Mouse (Mus musculus) layer of hippocampus, postnatal 14 days (tissue): ENCODE measurements around the gene Phf21b. TPM values are rescaled to one million over a fixed set of nuclear protein-coding genes. Genes with fewer than 3 reads are reported as not detected.
A peak's percentile ranks its signal among the peaks of the same experiment; 100 is the strongest.
"Not testable (repeated sequence)": the region's sequence is repeated elsewhere in the genome, so short reads cannot be mapped to it uniquely, and the experiment has no call there.

Experiments
- DNase-seq, 2 experiments: peaks; one replicate each; pipeline ENCODE4 v3.0.0; 2021 to 2022; ENCODE audit warnings: low spot score in 2 of 2, mixed read lengths in 1 of 2
- long read RNA-seq, 2 experiments: library from polyadenylated mRNA; stranded (forward); transcript quantifications; one replicate each; pipeline ENCODE4 v2.0.0; 2021
- total RNA-seq, 2 experiments: library from RNA; stranded (reverse); gene quantifications; 2 replicates each; pipeline ENCODE4 v1.2.3; 2021

Gene Phf21b
- total RNA-seq = 10 to 100 TPM; 13.0 to 13.2 TPM
- long read RNA-seq, experiment 1, partial matches to known transcripts = 3 of 6 reads
- long read RNA-seq, experiment 1, other reads (novel, unspliced or antisense) = 2 of 6 reads
- long read RNA-seq, experiment 2, partial matches to known transcripts = 0 of 2 reads
- long read RNA-seq, experiment 2, other reads (novel, unspliced or antisense) = 1 of 2 reads

DNA sequence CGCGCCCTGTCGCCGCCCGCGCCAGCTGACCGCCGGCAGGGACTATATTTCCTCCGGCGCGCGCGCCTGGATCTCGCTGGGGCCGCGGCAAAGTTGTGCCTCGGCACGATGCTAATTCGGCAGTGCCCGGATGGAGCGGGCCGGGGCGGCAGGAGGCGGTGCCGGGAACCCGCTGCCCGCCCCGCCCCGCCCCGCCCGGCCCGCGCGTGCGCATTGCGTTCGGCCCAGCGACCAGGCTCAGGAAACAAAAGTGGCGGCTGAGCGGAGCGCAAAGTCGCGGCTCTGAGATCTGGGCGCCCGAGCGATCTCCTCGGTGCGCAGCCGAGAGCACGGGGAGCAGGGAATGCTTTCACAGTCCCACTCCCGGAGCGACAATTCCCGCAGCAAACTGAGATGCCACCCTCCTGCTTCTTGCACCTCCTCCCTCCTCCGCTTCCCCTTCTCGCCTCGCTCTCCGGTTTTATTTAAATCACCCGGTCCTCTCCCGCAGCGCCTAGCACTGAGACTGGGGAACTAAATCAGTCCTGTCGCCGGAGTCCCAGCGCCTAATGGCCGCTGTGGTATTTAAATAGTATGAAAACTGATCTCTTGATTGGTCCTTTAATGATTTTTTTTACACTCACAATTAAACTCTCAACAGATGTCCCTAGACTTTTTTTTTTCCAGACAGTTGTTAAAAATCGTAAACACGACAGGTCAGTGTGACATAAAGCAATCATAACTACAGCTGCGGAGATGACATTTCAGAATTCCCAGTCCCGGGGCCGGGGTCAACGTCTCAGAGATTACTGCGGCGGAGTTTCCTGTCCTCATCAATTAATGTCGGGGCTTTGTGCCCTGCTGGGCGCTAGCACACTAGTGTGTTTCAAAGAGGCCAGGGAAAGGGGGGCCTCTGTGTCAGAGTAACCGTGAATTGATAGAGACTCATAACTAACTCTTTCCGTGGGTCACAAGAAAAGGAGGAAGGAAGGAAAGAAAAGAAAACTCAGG is at the start of gene Phf21b:
Gene Phf21b, minus strand, starts transcription at position 44 of the 990 bp plus-strand sequence.
- peak; percentile 83 to 84 for DNase-seq

DNA sequence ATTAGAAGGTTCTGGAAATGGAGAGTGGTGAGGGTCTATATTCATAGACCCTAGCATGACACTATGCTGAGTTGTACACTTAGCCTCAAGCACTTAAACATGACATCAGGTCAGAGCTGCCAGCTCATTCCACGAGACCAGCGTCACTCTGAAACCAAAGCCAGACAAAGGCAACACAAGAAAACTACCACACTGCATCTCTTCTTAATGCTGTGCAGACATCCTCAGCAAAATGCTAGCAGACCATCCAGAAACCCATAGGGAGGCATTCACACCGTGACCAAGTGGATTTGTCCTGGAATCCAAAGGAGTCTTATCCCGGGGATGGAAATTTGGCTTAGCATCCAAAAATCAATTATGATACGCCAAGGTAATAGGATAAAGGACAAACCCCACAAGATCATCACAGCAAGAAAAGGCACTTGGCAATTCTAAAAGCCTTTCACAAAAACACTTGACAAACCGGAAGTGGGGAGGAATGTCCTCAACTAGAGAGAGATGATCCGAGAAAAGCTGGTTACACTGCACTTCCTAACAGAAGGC is 48.1 kb upstream of the Phf21b start:
- DNase-seq = no peak

DNA sequence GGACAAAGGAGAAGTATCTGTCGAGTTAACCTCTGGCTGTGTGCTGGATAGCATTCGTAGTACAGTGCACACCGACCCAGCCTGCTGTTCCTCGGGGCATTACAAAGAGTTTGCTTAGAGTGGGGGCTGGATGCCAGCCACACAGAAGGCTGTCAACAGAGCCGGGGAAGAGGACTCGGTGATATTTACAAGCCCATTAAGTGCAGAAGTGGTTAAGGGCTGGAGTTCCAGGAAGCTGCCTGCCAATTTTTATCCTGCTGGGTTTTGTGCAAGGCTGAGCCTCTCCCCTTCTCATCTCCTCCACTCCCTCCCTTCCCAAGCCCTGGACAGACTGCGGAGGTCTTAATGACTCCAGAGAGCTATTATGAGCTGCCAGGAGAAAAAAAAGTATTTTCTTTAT is 42.2 kb upstream of the Phf21b start:
- DNase-seq = peak in 1 of 2 experiments; percentile 26

DNA sequence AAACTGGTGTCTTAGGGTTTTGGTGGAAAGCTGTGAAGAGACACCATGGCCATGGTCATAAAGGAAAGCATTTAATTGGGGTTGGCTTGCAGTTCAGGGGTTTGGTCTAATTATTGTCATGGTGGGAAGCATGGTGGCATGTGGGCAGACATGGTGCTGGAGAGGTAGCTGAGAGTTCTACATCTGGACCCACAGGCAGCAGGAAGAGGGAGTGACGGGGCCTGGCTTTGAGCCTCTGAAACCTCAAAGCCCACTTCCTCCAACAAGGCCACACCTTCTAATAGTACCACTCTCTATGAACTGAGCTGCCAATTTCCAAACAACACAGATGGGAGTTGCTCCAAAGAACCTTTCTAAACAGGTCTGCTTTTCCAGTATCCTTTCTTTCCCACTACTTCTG is 40.8 kb upstream of the Phf21b start:
- no peak for DNase-seq

DNA sequence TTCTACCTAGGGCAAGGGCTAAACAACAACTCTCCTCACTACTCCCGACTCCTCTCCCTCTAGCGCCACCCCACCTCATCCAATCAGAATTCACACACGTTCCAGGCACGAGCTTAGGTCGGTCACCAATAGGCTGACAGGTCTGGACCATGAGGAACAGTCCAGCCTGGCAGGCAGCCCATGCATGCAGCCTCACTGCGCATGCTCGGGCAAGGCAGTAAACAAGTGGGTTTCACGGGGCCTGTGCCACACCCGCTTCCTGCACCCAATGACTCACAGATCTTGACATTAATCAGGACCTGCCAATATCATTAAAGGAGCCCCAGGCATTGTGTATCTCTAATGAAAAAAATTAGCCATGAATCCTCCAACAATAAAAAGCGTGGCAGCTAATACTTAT is 40.4 kb upstream of the Phf21b start:
- DNase-seq = not testable (repeated sequence)

DNA sequence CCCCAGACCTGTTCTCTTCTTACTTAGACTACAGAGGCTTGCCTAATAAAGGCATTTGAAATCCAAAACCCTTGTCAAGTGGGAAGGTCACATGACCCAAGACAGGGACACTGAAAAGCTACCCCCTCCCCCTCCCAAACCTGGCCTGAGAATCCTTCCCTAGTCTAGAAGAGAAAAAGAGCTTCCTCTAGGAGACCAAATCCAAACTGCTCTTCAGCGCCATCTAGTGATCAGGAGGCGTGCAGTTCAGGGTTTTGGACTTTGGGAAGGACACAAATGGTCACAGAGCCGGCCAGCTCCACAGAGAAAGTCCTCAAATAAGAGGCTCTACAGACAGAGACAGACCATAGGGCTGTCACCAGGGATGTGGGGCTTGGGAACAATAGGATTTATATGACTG is 35.8 kb upstream of the Phf21b start:
- peak; percentile 55 to 76 for DNase-seq

DNA sequence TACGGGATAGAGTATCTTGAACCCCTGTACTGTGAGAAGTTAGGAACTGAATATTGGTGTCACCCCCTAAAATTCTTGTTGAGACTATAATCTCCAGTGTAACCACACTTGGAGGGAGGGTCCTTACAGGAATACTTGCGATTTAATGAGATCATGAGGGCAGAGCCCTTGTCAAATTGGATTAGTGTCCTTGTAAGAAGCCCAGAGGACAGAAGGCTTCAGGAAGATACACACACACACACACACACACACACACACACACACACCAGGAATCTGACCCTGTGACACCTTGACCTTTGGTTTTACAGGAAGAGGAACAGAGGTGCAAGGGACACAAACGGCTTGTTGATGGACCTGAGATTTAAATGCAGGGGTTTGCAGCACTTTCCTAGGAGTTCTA is 35.4 kb upstream of the Phf21b start:
- no peak for DNase-seq

DNA sequence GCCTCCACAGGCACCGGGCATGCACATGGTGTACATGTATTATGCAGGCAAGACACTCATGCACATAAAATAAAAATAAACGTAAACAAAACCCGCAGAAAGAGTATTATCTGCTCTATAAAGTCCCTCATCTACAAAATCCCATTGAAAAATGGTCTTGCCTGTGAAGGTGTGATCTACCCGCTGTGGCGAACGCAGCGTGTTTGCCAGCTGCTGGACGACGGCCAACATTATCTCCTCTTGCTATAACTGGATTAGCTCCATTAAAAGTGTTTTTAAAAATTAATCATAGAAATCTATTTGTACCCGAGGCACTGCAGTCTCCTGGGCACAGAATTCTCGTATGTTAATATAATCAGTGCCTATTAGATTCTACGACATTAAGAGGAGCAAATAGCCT is 32.2 kb upstream of the Phf21b start:
- DNase-seq = peak in 1 of 2 experiments; percentile 39

DNA sequence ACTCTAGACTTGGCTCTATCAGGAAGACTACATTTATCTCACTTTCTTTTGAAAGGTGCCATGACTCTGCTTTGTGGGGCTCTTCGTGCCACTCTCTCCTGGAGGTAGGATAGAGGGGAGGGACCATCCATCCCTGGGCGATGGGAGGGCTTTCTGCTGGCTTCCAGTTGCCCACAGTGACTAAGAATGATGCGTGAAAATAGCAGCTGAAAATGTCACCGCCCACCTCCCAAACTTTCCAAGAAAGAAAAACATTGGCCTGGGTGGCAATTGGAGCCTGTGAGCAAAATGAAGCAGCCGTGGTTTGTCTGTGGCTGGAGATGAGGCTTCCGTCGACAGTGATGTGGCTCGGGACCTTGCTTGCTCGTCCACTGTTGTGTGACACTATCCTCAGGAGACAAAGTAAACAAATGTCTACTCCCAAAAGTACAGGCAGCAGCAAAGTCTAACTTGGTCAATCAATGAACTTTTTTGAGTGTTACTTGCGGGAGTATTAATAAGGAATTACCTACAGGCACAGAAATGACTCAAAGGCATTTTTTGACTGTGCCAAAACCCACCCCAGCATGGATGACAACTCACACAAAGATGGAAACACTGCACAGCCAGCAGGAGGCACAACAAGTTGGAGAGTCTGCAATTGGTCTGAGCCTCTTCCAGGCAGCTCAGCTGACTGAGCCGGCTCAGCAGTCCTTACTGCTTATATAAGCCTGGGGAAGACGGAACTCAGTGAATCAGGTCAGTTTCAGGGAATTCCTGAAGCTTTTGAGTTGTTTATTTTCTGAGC is 21.4 kb upstream of the Phf21b start:
- no peak for DNase-seq

DNA sequence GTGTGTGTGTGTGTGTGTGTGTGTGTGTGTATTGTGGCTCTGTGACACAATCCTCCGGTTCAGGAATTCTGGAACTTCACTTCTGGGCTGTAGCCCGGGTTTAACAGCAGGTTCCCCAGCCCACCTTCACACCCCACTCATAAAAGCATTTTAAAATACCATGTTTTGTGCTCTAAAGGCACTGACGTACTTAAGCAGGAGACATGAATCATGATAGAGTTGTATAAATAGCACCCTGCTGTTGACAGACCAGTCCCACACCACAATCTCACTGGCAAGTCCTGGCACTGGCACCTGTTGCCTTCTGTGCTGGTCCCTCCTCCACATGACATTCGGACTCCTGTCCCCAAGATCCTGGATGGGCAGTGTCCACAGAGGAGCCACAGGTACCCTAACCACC is 18.0 kb upstream of the Phf21b start:
- DNase-seq = no peak

DNA sequence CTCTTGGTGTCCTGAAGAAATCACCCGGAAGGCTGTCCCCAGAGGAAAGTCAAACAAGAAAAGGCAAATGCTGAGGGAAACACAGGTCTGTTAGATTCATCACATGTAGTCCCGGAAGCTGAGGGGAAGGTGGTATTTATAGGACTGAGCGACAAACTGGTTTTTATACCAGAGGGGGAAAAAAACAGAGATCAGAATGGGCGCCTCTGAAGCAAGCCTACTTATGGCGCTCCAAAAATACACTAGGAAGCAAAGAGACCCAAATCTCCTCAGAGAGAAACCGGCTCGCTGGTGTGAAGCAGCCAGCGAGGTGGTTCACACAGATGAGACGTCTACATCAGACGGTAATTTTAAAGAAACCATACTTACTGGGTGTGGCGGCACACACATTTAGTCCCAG is 17.2 kb upstream of the Phf21b start:
- no peak for DNase-seq

DNA sequence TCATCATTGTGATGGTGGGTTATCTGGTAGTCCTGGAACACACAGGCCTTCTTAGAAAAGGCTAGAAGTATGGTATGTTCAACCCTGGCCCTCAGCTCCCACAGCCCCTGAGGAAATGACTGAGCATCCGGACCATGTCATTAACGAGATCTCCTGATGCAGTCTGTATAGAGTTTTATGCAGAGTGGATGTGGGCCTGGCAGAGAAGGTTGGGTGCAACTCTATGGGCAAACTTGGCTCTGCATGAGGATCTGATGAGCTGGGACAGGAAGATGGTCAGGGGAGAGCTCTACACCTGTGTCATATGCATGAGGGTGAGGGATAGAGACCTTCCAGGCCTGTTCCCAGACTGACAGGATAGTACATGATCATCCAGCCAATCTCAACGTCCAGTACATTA is 16.0 kb upstream of the Phf21b start:
- DNase-seq = no peak

DNA sequence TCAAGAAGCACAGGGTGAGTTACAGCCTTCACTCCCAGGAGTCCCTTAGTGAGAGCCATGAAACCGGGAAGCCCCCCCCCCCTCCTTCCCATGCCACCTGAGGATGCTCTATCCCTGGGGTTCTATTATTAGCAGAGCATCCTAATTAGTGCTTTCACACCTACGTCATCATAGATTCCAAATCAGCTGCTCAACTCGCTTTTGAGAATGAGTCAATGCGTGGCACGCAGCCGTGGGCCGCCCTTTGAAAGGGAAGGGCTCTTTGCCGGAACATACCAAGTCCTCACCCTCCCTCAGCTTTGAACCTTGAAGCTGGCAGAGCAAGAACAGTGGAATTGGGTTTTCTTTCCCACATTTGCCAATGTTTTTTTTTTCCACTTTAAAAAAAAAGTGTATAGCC is 6.1 kb upstream of the Phf21b start:
- DNase-seq = no peak

DNA sequence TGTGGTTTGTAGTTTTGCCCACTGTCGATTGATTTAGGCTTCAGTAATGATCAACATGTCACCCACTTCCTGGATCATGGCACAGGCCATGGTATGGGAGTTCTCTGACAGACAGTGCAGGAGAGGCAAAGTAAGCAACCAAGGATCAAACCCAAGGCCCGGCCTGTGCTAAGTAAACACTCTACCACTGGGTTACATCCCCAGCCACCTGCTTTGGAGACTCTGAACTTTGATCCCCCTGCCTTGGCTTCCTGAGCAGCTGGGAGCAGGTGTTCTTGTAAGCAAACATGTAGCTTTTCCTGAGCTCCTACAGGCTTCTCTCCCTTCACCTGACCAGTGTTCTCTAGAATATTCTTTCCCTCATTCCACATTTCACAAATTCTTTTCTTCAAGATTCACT is 1.8 kb upstream of the Phf21b start:
- no peak for DNase-seq

DNA sequence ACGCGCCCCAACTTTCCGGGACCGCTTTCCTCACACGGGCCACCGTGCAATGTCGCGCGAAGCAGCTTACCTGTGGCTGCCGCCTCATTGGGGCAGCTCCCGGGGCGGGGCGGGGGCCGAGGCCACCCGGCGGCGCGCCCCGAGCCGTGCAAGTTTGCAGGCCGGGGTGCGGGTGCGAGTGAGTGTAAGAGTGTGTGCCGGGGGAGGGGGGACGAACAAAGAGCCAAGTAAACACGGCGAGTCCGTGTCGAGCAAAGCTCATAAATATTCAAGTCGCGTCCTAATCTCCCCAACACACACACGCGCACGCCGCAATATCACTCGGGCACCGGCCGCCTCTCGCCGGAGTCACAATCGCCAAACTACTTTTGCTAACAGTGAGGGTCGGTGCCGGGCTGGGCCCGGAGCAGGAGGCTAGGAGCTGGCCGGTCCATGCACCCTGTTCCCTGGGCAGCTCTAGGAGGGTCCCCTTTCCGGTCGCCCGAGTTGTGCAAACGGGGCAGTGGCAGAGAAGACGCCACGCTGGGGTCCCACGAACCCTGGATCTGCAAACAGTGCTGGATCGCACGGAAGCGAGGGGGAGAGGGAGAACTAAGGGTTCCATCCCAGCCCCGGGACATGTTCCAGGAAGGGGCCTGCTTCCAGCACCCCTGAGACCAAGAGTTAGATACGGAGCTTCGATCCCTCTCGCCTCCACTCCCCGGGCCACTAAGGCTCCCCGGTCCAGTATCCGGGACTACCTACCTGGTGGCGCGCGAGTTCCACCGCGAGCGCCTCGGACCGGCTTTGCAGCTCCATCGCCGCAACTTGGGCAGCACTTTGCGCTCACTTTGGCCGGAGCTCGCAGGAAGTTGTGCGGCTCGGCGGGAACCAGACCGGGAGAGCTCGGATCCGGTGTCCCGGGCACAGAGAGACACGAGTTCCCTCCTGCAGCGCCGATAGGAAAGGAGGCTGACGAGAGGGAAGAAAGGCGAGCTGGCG is 638 bp downstream of the Phf21b start:
- DNase-seq = peak in 1 of 2 experiments; percentile 36

DNA sequence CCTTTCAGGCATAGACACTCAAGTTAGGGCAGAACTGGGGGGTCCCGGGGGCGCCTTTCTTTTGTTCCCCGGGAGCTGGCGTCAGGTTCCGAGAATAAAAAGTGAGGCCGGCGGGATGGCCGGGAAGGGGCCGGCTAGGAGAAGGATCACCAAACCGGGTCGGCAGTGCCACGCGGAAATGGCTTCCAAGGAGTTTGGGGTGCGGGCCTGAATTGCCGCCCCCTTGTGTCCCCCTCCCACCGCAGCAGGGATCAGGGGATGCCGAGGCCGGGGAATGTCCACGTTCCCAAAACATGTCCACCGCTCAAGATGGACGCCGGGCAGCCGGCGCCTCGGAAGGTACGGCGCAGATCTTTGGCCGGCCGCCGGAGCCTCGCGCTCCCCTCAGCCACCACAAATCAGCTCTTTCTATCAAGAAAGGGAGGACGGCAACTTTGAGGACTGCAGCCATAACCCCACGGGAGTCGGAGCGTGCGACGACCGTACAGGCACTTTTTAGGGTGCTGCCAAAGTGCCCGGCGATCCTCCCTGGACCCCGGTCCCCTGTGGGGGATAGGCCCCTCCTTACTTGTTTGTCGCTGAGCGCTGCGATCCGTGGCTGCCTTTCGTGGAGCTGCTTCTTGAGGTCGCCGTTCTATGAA is 1.6 kb downstream of the Phf21b start:
- peak in 1 of 2 experiments; percentile 39 for DNase-seq

DNA sequence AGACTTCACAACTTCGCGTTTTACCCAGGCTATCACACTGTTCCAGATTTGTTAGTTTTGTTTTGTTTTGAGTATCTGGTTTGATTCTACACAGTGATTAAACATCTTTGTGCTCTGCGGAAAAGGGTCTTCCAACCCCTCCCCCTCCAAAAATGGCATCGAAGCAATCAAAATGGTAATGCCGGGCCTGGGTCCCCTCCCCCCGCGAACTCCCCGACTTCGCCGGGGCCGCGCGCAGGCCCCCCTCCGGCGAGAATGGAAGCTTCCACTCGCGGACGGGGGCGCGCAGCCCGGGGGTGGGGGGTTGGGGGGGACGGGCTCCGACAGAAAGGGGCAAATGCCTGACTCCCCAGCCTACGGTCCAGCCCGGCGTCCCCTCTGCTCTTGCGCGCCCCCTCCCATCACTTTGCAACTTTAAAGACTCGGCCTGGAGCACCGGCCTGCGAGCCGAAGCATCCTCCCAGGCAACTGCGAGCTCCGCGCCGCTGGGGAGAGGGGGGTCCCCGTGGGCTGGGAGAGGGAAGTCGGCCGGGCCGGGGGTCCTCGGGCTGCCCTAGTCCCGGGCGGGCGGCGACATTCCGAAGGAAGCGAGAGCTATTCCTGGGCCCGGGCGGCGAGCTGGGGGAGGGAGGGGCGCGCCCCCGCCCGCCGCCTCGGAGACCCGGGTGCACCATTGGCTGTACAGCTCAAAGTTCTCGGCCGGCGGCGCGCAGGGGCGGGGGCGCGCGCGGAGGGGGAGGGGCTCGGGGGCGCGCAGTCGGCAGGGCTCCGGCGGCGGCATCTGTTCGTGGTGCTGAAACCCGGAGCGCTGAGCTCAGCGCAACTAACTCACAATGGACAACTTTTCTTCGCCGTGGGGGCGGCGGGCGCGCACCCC is 2.4 kb downstream of the Phf21b start:
- peak; percentile 74 to 85 for DNase-seq

DNA sequence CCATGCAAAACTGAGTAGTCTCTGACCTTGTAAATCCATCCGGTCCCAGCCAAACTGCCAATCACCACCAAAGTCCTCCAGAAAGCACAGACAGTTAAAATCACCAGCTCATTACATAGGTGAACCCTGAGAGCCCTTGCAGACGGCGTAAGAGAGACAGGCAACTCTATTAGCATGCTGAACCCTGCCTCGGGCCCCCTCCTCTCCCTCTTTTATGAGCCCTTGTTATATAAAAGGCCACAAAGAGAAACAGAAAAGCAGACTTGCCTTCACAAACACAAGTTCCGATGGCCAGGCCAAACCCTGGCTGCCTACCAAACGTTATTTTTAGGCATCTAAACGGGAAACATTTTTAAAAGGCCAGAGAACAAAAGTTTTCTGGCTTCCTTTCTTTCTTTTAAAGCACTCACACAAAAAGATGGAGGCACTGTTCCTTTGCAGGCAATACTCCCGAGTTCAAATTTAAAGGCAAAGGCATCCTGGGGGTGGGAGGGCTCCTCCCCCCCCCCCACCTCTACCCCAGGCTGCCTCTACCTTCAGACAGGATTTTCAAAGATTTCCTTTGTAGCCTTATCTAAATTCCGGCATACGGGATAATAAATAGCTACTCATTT is 3.3 kb downstream of the Phf21b start:
- peak in 1 of 2 experiments; percentile 74 for DNase-seq
